Comparison of ENCODE assay signal across 20 mouse cellular contexts in genomic region chr9:117041993-117042366, GRCm38 (mm10).
DNase-seq lines count a peak whose midpoint lies in the region; ATAC-seq lines count a peak whose summit lies in the region.
"Had no signal": no experiment of that assay in that cellular context is flagged by ENCODE, and none has a peak within 500 bp of the region (broad histone marks: within the 10 kb centered on the region; RNA-seq: fewer than 3 reads in every experiment).

No protein-coding gene starts in this region.

- no peak for ATAC-seq in heart, embryonic 12.5 days (ENCODE audit: insufficient number of reproducible peaks, low FRiP score)
- peak; percentile 77 for ATAC-seq in intestine, embryonic 15.5 days
- ATAC-seq in kidney, embryonic 14.5 days (ENCODE audit: low FRiP score, low TSS enrichment): no peak
- ATAC-seq: activated CD4-positive, CD25-positive, alpha-beta regulatory T cell, adult 4 months; forebrain, embryonic 13.5 days; forebrain, postnatal 0 days; hindbrain, postnatal 0 days; Patski had no signal

- peaks cover 32% of the 10 kb centered on the region for H3K4me1 ChIP-seq in heart, embryonic 12.5 days (replicated peaks)
- 0 out of 2 replicates have a peak, but pooled peaks cover 11% of the 10 kb centered on the region for H3K4me1 ChIP-seq in intestine, embryonic 15.5 days (replicated peaks)
- no peaks in the 10 kb centered on the region for H3K4me1 ChIP-seq in kidney, embryonic 14.5 days (ENCODE audit: control insufficient read depth, insufficient read depth, low read length)
- H3K4me1 ChIP-seq: forebrain, embryonic 13.5 days had no signal

- WGBS in heart, embryonic 12.5 days: 39% methylated on average over 2 of the region's 2 CpGs
- 37% methylated on average over 2 of the region's 2 CpGs for WGBS in intestine, embryonic 15.5 days
- 56% methylated on average over 2 of the region's 2 CpGs for WGBS in kidney, embryonic 14.5 days

- H3K27ac ChIP-seq in heart, embryonic 12.5 days (ENCODE audit: poor library complexity, severe bottlenecking): 0 out of 2 replicates have a peak overlapping the region, but pooled peaks have one; percentile 16
- H3K27ac ChIP-seq in intestine, embryonic 15.5 days: peak overlapping the region; percentile 25
- H3K27ac ChIP-seq in kidney, embryonic 14.5 days (ENCODE audit: low read depth, low read length): no peak overlapping the region
- H3K27ac ChIP-seq: forebrain, embryonic 13.5 days; hindbrain, embryonic 13.5 days; hindbrain, postnatal 0 days had no signal

- DNase-seq in heart, adult 18-20 months: no peak
- peak; percentile 31 for DNase-seq in lung, postnatal 10 days
- no peak for DNase-seq in lung, postnatal 25 days (ENCODE audit: low spot score)
- DNase-seq in yolk sac, embryonic 10.5 days (ENCODE audit: low spot score): peak; percentile 29
- DNase-seq in embryo, embryonic 11 days: no peak
- DNase-seq: adrenal gland, postnatal 14 days; cerebellum, adult 11-12 months; cerebellum, adult 9-11 months; cerebellum, postnatal 36 days; forebrain, postnatal 0 days; gastrocnemius, postnatal 14 days; heart, postnatal 10 days had no signal

- H3K4me2 ChIP-seq in heart, embryonic 12.5 days: no peak overlapping the region
- H3K4me2 ChIP-seq in intestine, embryonic 15.5 days (replicated peaks): no peak overlapping the region
- H3K4me2 ChIP-seq in kidney, embryonic 14.5 days (replicated peaks; ENCODE audit: low read depth, low read length): no peak overlapping the region
- H3K4me2 ChIP-seq: forebrain, embryonic 13.5 days; hindbrain, embryonic 13.5 days had no signal

- no peaks in the 10 kb centered on the region for H3K27me3 ChIP-seq in heart, embryonic 12.5 days (replicated peaks)
- no peaks in the 10 kb centered on the region for H3K27me3 ChIP-seq in intestine, embryonic 15.5 days (replicated peaks)
- no peaks in the 10 kb centered on the region for H3K27me3 ChIP-seq in kidney, embryonic 14.5 days (ENCODE audit: control insufficient read depth, insufficient read depth, low read length)
- H3K27me3 ChIP-seq: forebrain, embryonic 13.5 days; hindbrain, embryonic 13.5 days; Patski had no signal

- H3K36me3 ChIP-seq in heart, embryonic 12.5 days: no peaks in the 10 kb centered on the region
- no peaks in the 10 kb centered on the region for H3K36me3 ChIP-seq in intestine, embryonic 15.5 days
- no peaks in the 10 kb centered on the region for H3K36me3 ChIP-seq in kidney, embryonic 14.5 days (ENCODE audit: control insufficient read depth, insufficient read depth, low read length)
- H3K36me3 ChIP-seq: hindbrain, embryonic 13.5 days had no signal

- no peak overlapping the region for H3K4me3 ChIP-seq in heart, embryonic 12.5 days
- H3K4me3 ChIP-seq in intestine, embryonic 15.5 days (replicated peaks): no peak overlapping the region
- no peak overlapping the region for H3K4me3 ChIP-seq in kidney, embryonic 14.5 days (ENCODE audit: low read length)
- H3K4me3 ChIP-seq: forebrain, embryonic 13.5 days; hindbrain, embryonic 13.5 days had no signal

- H3K9ac ChIP-seq in heart, embryonic 12.5 days: no peak overlapping the region
- no peak overlapping the region for H3K9ac ChIP-seq in intestine, embryonic 15.5 days
- H3K9ac ChIP-seq in kidney, embryonic 14.5 days (ENCODE audit: low read depth, low read length): no peak overlapping the region
- H3K9ac ChIP-seq: forebrain, embryonic 13.5 days; forebrain, postnatal 0 days; hindbrain, embryonic 13.5 days had no signal

- H3K9me3 ChIP-seq in heart, embryonic 12.5 days (replicated peaks): no peaks in the 10 kb centered on the region
- H3K9me3 ChIP-seq in intestine, embryonic 15.5 days: no peaks in the 10 kb centered on the region
- H3K9me3 ChIP-seq in kidney, embryonic 14.5 days (ENCODE audit: control insufficient read depth, low read length): no peaks in the 10 kb centered on the region
- H3K9me3 ChIP-seq: forebrain, embryonic 13.5 days; hindbrain, embryonic 13.5 days had no signal

Comparison
In these comparisons a context has a peak if more than half of its experiments do, and no peak if none do; other contexts are left out.
1. DNase-seq: peak in lung, postnatal 10 days (single experiment) and yolk sac, embryonic 10.5 days (single experiment); none in heart, adult 18-20 months (0 of 2), lung, postnatal 25 days (single experiment) and embryo, embryonic 11 days (single experiment).